Mouse (Mus musculus): ENCODE measurements around the gene Ccdc88c.
A peak's percentile ranks its signal among the peaks of the same experiment; 100 is the strongest.

Ccdc88c gene

DNA sequence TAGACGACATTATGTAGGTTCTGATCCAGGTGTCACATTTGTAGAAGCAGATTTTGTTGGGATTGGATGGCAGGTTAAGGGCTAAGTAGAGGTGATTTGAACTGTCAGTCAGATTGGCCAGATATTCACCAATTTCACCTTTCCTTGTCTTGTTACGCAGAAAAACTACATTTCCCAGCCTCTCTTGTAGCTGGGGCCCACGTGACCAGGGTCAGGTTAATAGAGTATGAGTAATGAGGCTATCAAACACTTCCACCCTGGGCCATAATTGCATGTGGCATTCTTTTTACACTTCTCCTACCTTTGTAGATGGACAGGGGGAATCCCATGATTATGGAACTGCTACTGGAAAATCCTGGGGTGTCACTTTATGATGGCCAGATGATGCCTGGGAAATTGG, 155.2 kb downstream of the Ccdc88c start:
- DNase-seq, result no peak

DNA sequence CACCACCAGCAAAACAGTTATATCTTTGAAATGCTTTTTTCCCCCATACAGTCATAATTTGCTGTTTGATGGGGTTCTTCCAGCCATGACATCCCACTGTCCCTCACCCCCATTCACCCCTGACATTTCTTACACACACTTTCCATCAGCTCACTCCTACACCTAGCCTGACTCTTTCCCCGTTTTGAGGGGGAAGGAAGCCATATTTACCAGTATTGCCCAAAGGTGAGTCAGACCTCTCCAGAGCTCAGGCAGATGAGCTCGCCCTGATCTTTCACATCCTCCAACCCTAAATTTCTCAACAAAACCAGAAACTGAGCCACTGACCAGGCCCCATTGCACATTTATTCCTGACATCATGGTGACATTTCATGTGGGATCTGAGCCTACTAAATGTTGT, 157.0 kb downstream of the Ccdc88c start:
- no peak for DNase-seq

- DNase-seq, result no peak
Measured at GRCm38 (mm10) chr12:100871234-100871633, 157.6 kb downstream of the Ccdc88c start.

- DNase-seq, result peak in 1 of 2 experiments; percentile 17
Measured at GRCm38 (mm10) chr12:100868049-100868622, 160.7 kb downstream of the Ccdc88c start.

GRCm38 (mm10) chr12:100867097-100867496, 161.8 kb downstream of the Ccdc88c start:
- peak; percentile 94 to 95 for DNase-seq

GRCm38 (mm10) chr12:100865509-100866078, 163.3 kb downstream of the Ccdc88c start:
- no peak for DNase-seq

GRCm38 (mm10) chr12:100865072-100865471, 163.8 kb downstream of the Ccdc88c start:
- DNase-seq, result no peak

DNA sequence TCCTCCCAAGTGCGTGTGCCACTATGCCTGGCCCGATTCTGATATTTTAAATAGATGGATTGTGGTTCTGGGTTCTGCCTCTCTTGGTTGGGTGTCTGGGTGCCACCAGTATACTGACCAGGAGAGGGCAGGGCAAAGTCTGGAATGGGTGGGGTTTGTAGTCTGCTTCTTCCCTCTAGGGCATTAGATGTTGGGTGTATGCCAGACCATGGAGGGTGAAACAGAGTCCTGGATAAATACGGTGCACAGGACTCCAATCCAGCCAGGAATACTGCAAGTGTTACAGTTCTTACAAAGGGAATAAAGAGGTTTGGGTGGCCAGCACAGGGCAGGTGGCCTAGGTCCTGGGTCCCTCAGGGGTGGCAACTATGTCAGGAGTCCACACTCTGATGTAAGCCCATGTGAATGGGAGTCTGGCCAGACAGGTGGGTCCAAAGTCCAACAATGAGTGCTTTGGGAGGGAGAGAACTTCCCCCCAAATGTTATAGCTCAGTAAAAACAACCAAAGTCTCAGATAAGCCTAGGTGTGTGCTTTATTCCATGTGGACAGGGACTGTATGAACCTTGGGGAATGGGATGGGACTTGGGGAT, 165.9 kb downstream of the Ccdc88c start:
- no peak for DNase-seq

DNA sequence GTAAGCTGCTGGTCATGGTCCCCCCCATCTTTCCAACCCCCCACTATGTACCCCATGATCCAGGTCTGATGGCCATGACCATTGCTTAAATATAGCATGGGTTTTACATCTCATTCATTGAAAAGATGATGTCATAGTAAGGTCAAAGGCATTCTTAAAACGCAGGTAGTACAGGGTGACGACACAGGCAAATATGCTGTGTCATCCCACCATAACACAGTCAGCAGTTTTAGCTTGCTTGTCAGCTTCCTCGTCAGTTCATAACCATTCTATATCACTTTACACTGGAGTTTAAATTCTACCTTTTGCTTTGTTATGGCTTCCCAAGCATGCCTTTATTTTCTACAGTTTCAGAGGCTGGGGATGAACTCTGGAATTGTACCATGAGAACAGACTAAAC, 166.6 kb downstream of the Ccdc88c start:
- DNase-seq, result no peak

Measured in cerebellum, postnatal 25 days (tissue).